Mouse (Mus musculus): Measurements from ENCODE around the gene Ubl5. TPM values are rescaled to one million over a fixed set of nuclear protein-coding genes. Genes with fewer than 3 reads are reported as not detected.

Gene Ubl5
- 171 and 176 TPM in 2 replicates for polyA plus RNA-seq (2012; rRNA removed)

DNA sequence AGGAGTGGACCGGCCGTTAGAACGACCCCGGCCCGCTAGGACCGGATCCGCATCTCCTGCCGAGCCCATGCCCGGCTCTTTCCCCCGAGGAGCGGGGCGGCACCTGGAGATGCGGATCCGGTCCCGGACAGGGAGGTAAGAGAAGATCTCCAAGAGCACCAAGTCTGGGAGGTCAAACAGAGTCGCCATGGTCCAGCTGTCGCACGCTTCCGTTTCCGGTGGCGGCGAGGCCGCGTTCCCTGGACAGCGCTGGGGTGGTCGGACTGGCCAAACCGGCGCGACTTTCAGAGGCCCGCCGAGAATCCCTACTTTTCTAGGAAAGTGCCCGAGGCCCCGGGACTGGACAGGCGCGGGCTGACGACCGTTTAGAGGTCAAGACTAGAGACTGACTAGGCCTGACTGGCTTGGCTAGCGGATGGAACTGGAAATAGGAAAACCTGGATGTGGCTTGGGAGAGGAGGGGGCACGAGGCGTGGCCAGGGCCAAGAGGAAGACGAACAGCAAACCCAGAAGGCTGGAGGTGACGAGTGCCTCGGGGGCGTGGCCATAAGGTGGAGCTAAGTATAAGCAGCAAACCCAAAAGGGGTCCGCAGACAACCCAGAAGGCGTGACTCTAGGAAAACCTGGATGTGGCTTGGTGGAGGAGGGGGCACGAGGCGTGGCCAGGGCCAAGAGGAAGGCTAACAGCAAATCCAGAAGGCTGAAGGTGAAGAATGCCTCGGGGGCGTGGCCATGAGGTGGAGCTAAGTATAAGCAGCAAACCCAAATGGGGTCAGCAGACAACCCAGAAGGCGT lies at the start of gene Ubl5:
Ubl5 (plus strand) TSS at position 778 of the 795 bp plus-strand sequence.

DNA sequence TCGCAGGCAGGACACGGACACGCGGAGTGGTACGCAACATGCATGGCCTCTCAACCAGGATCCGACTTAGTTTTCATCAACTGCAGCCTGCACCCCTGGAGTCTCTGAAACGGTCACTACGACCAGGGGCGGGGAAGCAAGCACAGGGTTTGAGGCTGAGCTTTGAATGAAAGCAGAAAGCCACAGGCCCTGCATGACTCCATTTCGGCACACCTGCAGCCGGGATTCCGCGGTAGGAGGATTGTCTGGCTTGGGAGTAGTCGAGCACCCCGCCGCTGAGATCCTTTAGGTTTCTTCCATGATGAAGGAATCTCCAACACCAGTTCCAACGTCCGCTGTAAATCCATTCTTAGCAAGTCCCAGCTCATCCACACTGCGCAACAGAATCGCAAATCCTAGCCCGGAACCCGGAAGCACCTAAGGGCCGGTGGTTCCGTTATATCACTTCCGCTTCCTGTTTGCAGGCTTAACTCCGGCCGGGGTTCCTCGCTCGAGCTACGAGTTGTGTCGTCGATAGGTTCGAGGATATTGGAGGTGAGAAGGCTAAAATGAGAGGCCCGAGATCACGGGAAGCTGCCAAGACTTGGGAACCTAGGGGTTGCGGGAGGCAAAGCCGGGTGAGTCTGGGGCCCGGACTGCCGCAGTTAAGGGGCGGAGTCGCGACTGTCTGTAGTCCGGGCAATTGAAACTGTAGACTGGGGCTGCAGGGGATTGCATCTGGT lies 1.8 kb downstream of the Ubl5 start, which contains the start of gene Fbxl12:
Fbxl12 (minus strand) TSS at position 408 of the 722 bp plus-strand sequence.

DNA sequence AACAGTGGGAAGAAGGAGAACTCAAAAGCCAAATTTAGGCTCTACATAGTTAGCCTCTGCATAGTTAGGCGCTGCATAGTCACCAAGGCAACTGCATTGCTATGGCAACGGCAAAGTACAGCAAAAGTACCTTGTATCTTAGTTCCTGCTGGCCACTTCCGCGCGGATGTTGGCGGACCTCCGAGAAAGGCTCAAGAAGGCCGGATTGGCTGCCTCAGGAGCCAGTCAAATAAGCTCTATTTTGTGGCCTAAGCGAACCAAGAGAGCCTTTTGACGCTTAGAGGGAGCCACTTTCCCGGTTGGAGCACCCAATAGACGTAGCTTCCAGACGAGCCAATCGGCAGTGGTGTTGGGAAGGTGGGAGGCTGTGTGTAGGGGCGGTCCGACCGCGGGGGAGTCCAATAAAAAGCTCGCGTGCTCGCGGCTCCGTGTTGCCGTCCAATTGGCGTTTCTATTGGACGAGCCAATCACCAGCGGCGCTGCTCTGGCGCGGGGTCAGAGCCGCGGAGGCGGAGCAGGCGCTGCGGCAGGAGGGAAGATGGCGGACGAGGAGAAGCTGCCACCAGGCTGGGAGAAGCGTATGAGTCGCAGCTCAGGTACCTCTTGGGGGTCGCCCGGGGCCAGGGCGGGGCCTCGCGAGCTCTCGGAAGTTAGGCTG lies 9.1 kb downstream of the Ubl5 start, which contains the start of gene Pin1:
Pin1 (plus strand) TSS at position 494 of the 658 bp plus-strand sequence.

Other genes starting within 250 kb of the Ubl5 start
- 1.7 and 1.8 TPM in 2 replicates for gene Zfp26, start 182.7 kb upstream of the Ubl5 start, polyA plus RNA-seq (2012; rRNA removed)
- gene Zfp426, start 150.1 kb upstream of the Ubl5 start, polyA plus RNA-seq (2012; rRNA removed), result 3.8 and 4.0 TPM in 2 replicates
- 4.6 and 4.7 TPM in 2 replicates for gene Zfp266, start 121.5 kb upstream of the Ubl5 start, polyA plus RNA-seq (2012; rRNA removed)
- gene Zfp846, start 61.6 kb upstream of the Ubl5 start, polyA plus RNA-seq (2012; rRNA removed), result 1.7 and 1.8 TPM in 2 replicates
- 10.4 and 11.7 TPM in 2 replicates for gene Fbxl12, start 1.9 kb downstream of the Ubl5 start, polyA plus RNA-seq (2012; rRNA removed)
- gene Pin1, start 9.2 kb downstream of the Ubl5 start, polyA plus RNA-seq (2012; rRNA removed), result 8.7 and 8.8 TPM in 2 replicates
- gene Olfm2, start 103.5 kb downstream of the Ubl5 start, polyA plus RNA-seq (2012; rRNA removed), result 0.18 and 0.23 TPM in 2 replicates
- gene Col5a3, start 172.2 kb downstream of the Ubl5 start, polyA plus RNA-seq (2012; rRNA removed), result 1.7 and 1.8 TPM in 2 replicates
- gene Rdh8, start 175.6 kb downstream of the Ubl5 start, polyA plus RNA-seq (2012; rRNA removed), result not detected in 2 replicates
- gene A230050P20Rik, start 225.8 kb downstream of the Ubl5 start, polyA plus RNA-seq (2012; rRNA removed), result 39.6 and 46.0 TPM in 2 replicates
- 12.0 and 12.6 TPM in 2 replicates for gene Angptl6, start 236.8 kb downstream of the Ubl5 start, polyA plus RNA-seq (2012; rRNA removed)
- gene Ppan, start 245.3 kb downstream of the Ubl5 start, polyA plus RNA-seq (2012; rRNA removed), result 46.3 and 57.8 TPM in 2 replicates